Mouse (Mus musculus) MEL (cell line): ENCODE results near the gene Polr3c.

ENCODE experiments used
- CHD1 ChIP-seq: IDR thresholded peaks from 2 replicates; pipeline ENCODE4 v1.6.1; 2012; ENCODE audit warnings: low read depth, mild to moderate bottlenecking, inconsistent platforms, low read length, improper control_type of control experiment
- CTCF ChIP-seq, 3 experiments: IDR thresholded peaks in 2 of 3; conservative IDR thresholded peaks in 1 of 3; 2 replicates each; pipeline ENCODE4 v1.5.1; 2011 to 2012; ENCODE audit warnings: low read length in 3 of 3, low read depth in 2 of 3, mild to moderate bottlenecking in 2 of 3, improper control_type of control experiment in 1 of 3, inconsistent platforms in 1 of 3, mixed read lengths in 1 of 3, moderate library complexity in 1 of 3; ENCODE audit not compliant: control insufficient read depth in 1 of 3, insufficient read depth in 1 of 3, poor library complexity in 1 of 3, severe bottlenecking in 1 of 3
- E2F4 ChIP-seq: IDR thresholded peaks from 2 replicates; pipeline ENCODE4 v1.6.1; 2011; ENCODE audit warnings: low read depth, low read length, improper control_type of control experiment, borderline replicate concordance
- EP300 ChIP-seq, 2 experiments: IDR thresholded peaks; 2 replicates each; pipeline ENCODE4 v1.6.1; 2011; ENCODE audit warnings: improper control_type of control experiment in 2 of 2, low read length in 2 of 2, low read depth in 1 of 2, mild to moderate bottlenecking in 1 of 2
- ETS1 ChIP-seq: IDR thresholded peaks from 2 replicates; pipeline ENCODE4 v1.6.1; 2012; ENCODE audit warnings: low read depth, mild to moderate bottlenecking, inconsistent platforms, low read length, improper control_type of control experiment, moderate library complexity
- MAZ ChIP-seq: IDR thresholded peaks from 2 replicates; pipeline ENCODE4 v1.6.1; 2012; ENCODE audit warnings: low read depth, mild to moderate bottlenecking, inconsistent platforms, low read length, improper control_type of control experiment
- MYB ChIP-seq: IDR thresholded peaks from 2 replicates; pipeline ENCODE4 v1.6.1; 2011; ENCODE audit warnings: mild to moderate bottlenecking, low read depth, low read length, improper control_type of control experiment
- MYC ChIP-seq: IDR thresholded peaks from 2 replicates; pipeline ENCODE4 v1.6.1; 2011; ENCODE audit warnings: low read depth, mild to moderate bottlenecking, low read length, improper control_type of control experiment, moderate library complexity
- NRF1 ChIP-seq: IDR thresholded peaks from 2 replicates; pipeline ENCODE4 v1.6.1; 2014; ENCODE audit warnings: low read depth, mild to moderate bottlenecking, inconsistent platforms, low read length, improper control_type of control experiment, moderate library complexity; ENCODE audit not compliant: poor library complexity, insufficient read depth, severe bottlenecking
- POLR2A ChIP-seq, 2 experiments: IDR thresholded peaks; 2 replicates each; pipeline ENCODE4 v1.6.1; 2011 to 2012; ENCODE audit warnings: low read length in 2 of 2, mild to moderate bottlenecking in 2 of 2, control low read depth in 1 of 2, improper control_type of control experiment in 1 of 2, low read depth in 1 of 2, moderate library complexity in 1 of 2; ENCODE audit not compliant: control insufficient read depth in 1 of 2, insufficient read depth in 1 of 2, poor library complexity in 1 of 2
- TCF12 ChIP-seq: IDR thresholded peaks from 2 replicates; pipeline ENCODE4 v1.6.1; 2014; ENCODE audit warnings: low read depth, mild to moderate bottlenecking, inconsistent platforms, low read length, improper control_type of control experiment, moderate library complexity
- USF1 ChIP-seq: IDR thresholded peaks from 2 replicates; pipeline ENCODE4 v1.6.1; 2014; ENCODE audit warnings: low read depth, mild to moderate bottlenecking, inconsistent platforms, low read length, improper control_type of control experiment, moderate library complexity

GRCm38 (mm10) chr3:96757691-96758090 is 30.3 kb upstream of the Polr3c start:
- no peak for TF ChIP-seq E2F4
- no peak for TF ChIP-seq POLR2A (IDR thresholded peaks at IDR 0.05; ENCODE audit: control insufficient read depth in 1 of 2, insufficient read depth in 1 of 2, low read depth in 1 of 2, low read length in 2 of 2, poor library complexity in 1 of 2)
- no peak for TF ChIP-seq USF1
- TF ChIP-seq NRF1, result no peak
- no peak for TF ChIP-seq CTCF (IDR thresholded peaks at IDR 0.05 in 2 of 3, conservative IDR thresholded peaks at IDR 0.05 in 1 of 3; ENCODE audit: control insufficient read depth in 1 of 3, insufficient read depth in 1 of 3, low read depth in 2 of 3, low read length in 3 of 3, poor library complexity in 1 of 3, severe bottlenecking in 1 of 3)
- no peak for TF ChIP-seq MAZ
- no peak for TF ChIP-seq EP300 (IDR thresholded peaks at IDR 0.05; ENCODE audit: low read depth in 1 of 2, low read length in 2 of 2)
- TF ChIP-seq MYB, result no peak
- no peak for TF ChIP-seq CHD1
- TF ChIP-seq ETS1, result no peak
- no peak for TF ChIP-seq TCF12
- no peak for TF ChIP-seq MYC
